Mouse (Mus musculus): ENCODE data around the gene Nasp. TPM values are rescaled to one million over a fixed set of nuclear protein-coding genes. Genes with fewer than 3 reads are reported as not detected.

Nasp gene
- polyA plus RNA-seq, 1 experiment from 2014 or later, result 99.2 TPM

- DNase-seq (ENCODE audit: low spot score), result peak; percentile 98
- H3K27ac ChIP-seq (replicated peaks; ENCODE audit: low read depth, low read length), result peak overlapping the region; percentile 94
- under 1% methylated on average over 28 of the region's 28 CpGs for WGBS
Observed at GRCm38 (mm10) chr4:116556561-116557305, 71.0 kb downstream of the Nasp start.

GRCm38 (mm10) chr4:116555413-116556300, 72.1 kb downstream of the Nasp start, which contains the start of gene Tmem69:
Tmem69 (minus strand) TSS chr4:116555936.
- peaks cover 17% of the 10 kb centered on the region for H3K36me3 ChIP-seq (ENCODE audit: control insufficient read depth, insufficient read depth, low read length)
- no peaks in the 10 kb centered on the region for H3K9me3 ChIP-seq (ENCODE audit: control insufficient read depth, low read length)
- no peaks in the 10 kb centered on the region for H3K27me3 ChIP-seq (replicated peaks; ENCODE audit: control insufficient read depth, insufficient read depth, low read length)
- DNase-seq (ENCODE audit: low spot score) (peak; percentile 89), ATAC-seq (ENCODE audit: low read depth) (no peak)
- peak within 1 kb of the TSS; percentile 94 for H3K4me3 ChIP-seq (ENCODE audit: low read depth, low read length)
- peak within 1 kb of the TSS; percentile 75 for H3K4me2 ChIP-seq (ENCODE audit: low read depth, low read length)
- peaks cover 8% of the 10 kb centered on the region for H3K4me1 ChIP-seq (ENCODE audit: control insufficient read depth, insufficient read depth, low read length)
- H3K27ac ChIP-seq (replicated peaks; ENCODE audit: low read depth, low read length), result peak within 1 kb of the TSS; percentile 94
- WGBS, result 7% methylated on average over 23 of the region's 23 CpGs
- H3K9ac ChIP-seq (ENCODE audit: low read depth, low read length), result peak within 1 kb of the TSS; percentile 87

More at GRCm38 (mm10) chr4:116556561-116557305, 71.0 kb downstream of the Nasp start:
- Histone ChIP-seq H3K4me3 (ENCODE audit: low read depth, low read length) (peak overlapping the region; percentile 94), H3K9me3 (ENCODE audit: control insufficient read depth, low read length) (no peaks in the 10 kb centered on the region), H3K9ac (ENCODE audit: low read depth, low read length) (peak overlapping the region; percentile 87), H3K36me3 (ENCODE audit: control insufficient read depth, insufficient read depth, low read length) (peaks cover 17% of the 10 kb centered on the region), H3K4me2 (ENCODE audit: low read depth, low read length) (peak overlapping the region; percentile 75), H3K4me1 (ENCODE audit: control insufficient read depth, insufficient read depth, low read length) (peaks cover 8% of the 10 kb centered on the region), H3K27me3 (replicated peaks; ENCODE audit: control insufficient read depth, insufficient read depth, low read length) (no peaks in the 10 kb centered on the region)
- peak; percentile 96 for ATAC-seq (ENCODE audit: low read depth)

- ATAC-seq (ENCODE audit: low read depth) (no peak), DNase-seq (ENCODE audit: low spot score) (no peak)
- Histone ChIP-seq H3K4me1 (ENCODE audit: control insufficient read depth, insufficient read depth, low read length) (no peaks in the 10 kb centered on the region), H3K9me3 (ENCODE audit: control insufficient read depth, low read length) (no peaks in the 10 kb centered on the region), H3K27me3 (replicated peaks; ENCODE audit: control insufficient read depth, insufficient read depth, low read length) (no peaks in the 10 kb centered on the region), H3K4me3 (ENCODE audit: low read depth, low read length) (no peak overlapping the region), H3K9ac (ENCODE audit: low read depth, low read length) (no peak overlapping the region), H3K4me2 (ENCODE audit: low read depth, low read length) (no peak overlapping the region), H3K36me3 (ENCODE audit: control insufficient read depth, insufficient read depth, low read length) (peaks cover 17% of the 10 kb centered on the region), H3K27ac (replicated peaks; ENCODE audit: low read depth, low read length) (no peak overlapping the region)
- 86% methylated on average over 3 of the region's 3 CpGs for WGBS
Observed at GRCm38 (mm10) chr4:116553035-116553434, 74.7 kb downstream of the Nasp start.

Other genes starting within 250 kb of the Nasp start
- gene Mast2, start 163.8 kb downstream of the Nasp start, polyA plus RNA-seq (2014; fragmentation: Nextera tagmentation; extraction: Ambion mirVana), result 26.2 and 27.0 TPM in 2 replicates
- 3.7 and 4.2 TPM in 2 replicates for gene Ipp, start 120.4 kb downstream of the Nasp start, polyA plus RNA-seq (2014; fragmentation: Nextera tagmentation; extraction: Ambion mirVana)
- 23.0 and 23.5 TPM in 2 replicates for gene Tmem69, start 72.0 kb downstream of the Nasp start, polyA plus RNA-seq (2014; fragmentation: Nextera tagmentation; extraction: Ambion mirVana)
- gene Gpbp1l1, start 70.3 kb downstream of the Nasp start, polyA plus RNA-seq (2014; fragmentation: Nextera tagmentation; extraction: Ambion mirVana), result 37.4 and 38.6 TPM in 2 replicates
- gene Ccdc17, start 31.3 kb downstream of the Nasp start, polyA plus RNA-seq (2014; fragmentation: Nextera tagmentation; extraction: Ambion mirVana), result 4.2 and 8.0 TPM in 2 replicates
- 762 and 846 TPM in 2 replicates for gene Akr1a1, start 23.7 kb upstream of the Nasp start, polyA plus RNA-seq (2014; fragmentation: Nextera tagmentation; extraction: Ambion mirVana)
- gene Prdx1, start 57.6 kb upstream of the Nasp start, polyA plus RNA-seq (2014; fragmentation: Nextera tagmentation; extraction: Ambion mirVana), result 1,105 and 1,130 TPM in 2 replicates
- 8.2 and 10.5 TPM in 2 replicates for gene Mmachc, start 80.5 kb upstream of the Nasp start, polyA plus RNA-seq (2014; fragmentation: Nextera tagmentation; extraction: Ambion mirVana)
- gene Ccdc163, start 80.6 kb upstream of the Nasp start, polyA plus RNA-seq (2014; fragmentation: Nextera tagmentation; extraction: Ambion mirVana), result 24.2 and 24.8 TPM in 2 replicates
- 6.2 and 8.5 TPM in 2 replicates for gene Tesk2, start 93.0 kb upstream of the Nasp start, polyA plus RNA-seq (2014; fragmentation: Nextera tagmentation; extraction: Ambion mirVana)
- gene Toe1, start 179.7 kb upstream of the Nasp start, polyA plus RNA-seq (2014; fragmentation: Nextera tagmentation; extraction: Ambion mirVana), result 29.8 and 32.2 TPM in 2 replicates
- gene Mutyh, start 179.8 kb upstream of the Nasp start, polyA plus RNA-seq (2014; fragmentation: Nextera tagmentation; extraction: Ambion mirVana), result 8.2 and 10.2 TPM in 2 replicates
- gene Hpdl, start 193.8 kb upstream of the Nasp start, polyA plus RNA-seq (2014; fragmentation: Nextera tagmentation; extraction: Ambion mirVana), result 1.1 and 1.2 TPM in 2 replicates
- 0.51 and 0.54 TPM in 2 replicates for gene Zswim5, start 249.4 kb upstream of the Nasp start, polyA plus RNA-seq (2014; fragmentation: Nextera tagmentation; extraction: Ambion mirVana)

Data from embryonic facial prominence, embryonic 14.5 days (tissue).